Mouse (Mus musculus) intestine, embryonic 14.5 days (tissue): ENCODE measurements around the gene Eif2ak4. TPM values are rescaled to one million over a fixed set of nuclear protein-coding genes. Genes with fewer than 3 reads are reported as not detected.
A peak's percentile ranks its signal among the peaks of the same experiment; 100 is the strongest.

Experiments used
- ATAC-seq: fragments of 200-750 bp; cut with Nextera tagmentation; replicated peaks from 2 replicates; pipeline ENCODE4 v1.8.0; 2017; ENCODE audit warnings: low read depth, moderate number of reproducible peaks, moderate TSS enrichment, moderate library complexity; ENCODE audit not compliant: low FRiP score, low TSS enrichment
- DNase-seq: peaks from one replicate; pipeline ENCODE4 v3.0.0-alpha.2; 2018; ENCODE audit warnings: low spot score
- H3K27ac ChIP-seq: fragments of 300-500 bp; sonication (generic); 2 replicates; pipeline ENCODE4 v1.5.1; 2014; ENCODE audit warnings: low read depth, mild to moderate bottlenecking, control low read depth
- H3K27me3 ChIP-seq: fragments of 300-500 bp; sonication (generic); replicated peaks from 2 replicates; pipeline ENCODE4 v1.6.1; 2014; ENCODE audit warnings: low read length, control low read depth; ENCODE audit not compliant: control insufficient read depth, insufficient read depth
- H3K36me3 ChIP-seq: fragments of 300-500 bp; sonication (generic); 2 replicates; pipeline ENCODE4 v1.6.1; 2014; ENCODE audit warnings: low read length, control low read depth; ENCODE audit not compliant: control insufficient read depth, insufficient read depth
- H3K4me1 ChIP-seq: fragments of 300-500 bp; sonication (generic); replicated peaks from 2 replicates; pipeline ENCODE4 v1.6.1; 2014; ENCODE audit warnings: low read length, control low read depth, mixed read lengths; ENCODE audit not compliant: control insufficient read depth, insufficient read depth
- H3K4me2 ChIP-seq: fragments of 300-500 bp; sonication (generic); 2 replicates; pipeline ENCODE4 v1.6.1; 2014; ENCODE audit warnings: low read length
- H3K4me3 ChIP-seq: fragments of 300-500 bp; sonication (generic); 2 replicates; pipeline ENCODE4 v1.5.1; 2014; ENCODE audit warnings: low read depth, low read length, control low read depth, mixed read lengths
- H3K9ac ChIP-seq: fragments of 300-500 bp; sonication (generic); 2 replicates; pipeline ENCODE4 v1.6.1; 2014; ENCODE audit warnings: mild to moderate bottlenecking, low read length
- H3K9me3 ChIP-seq: fragments of 300-500 bp; sonication (generic); 2 replicates; pipeline ENCODE4 v1.6.1; 2016; ENCODE audit warnings: low read length, control low read depth; ENCODE audit not compliant: control insufficient read depth
- WGBS: fragments of 180-500 bp; shearing (Covaris S2); extraction: QIAGEN DNeasy Blood & Tissue Kit; methylation state at CpG from one replicate; pipeline ENCODE4 v1.1.7; 2014; 5-methylcytosine and 5-hydroxymethylcytosine counted together
- polyA plus RNA-seq: library from polyadenylated mRNA; unstranded; fragments of >200 nt; fragmentation: Nextera tagmentation; extraction: Ambion mirVana; gene quantifications from 2 replicates; pipeline ENCODE4 v1.2.1, GENCODE M21; 2014

The Eif2ak4 gene
- polyA plus RNA-seq, 1 experiment from 2014 or later: 14.0 TPM

GRCm38 (mm10) chr2:118463480-118463879 is 75.1 kb downstream of the Eif2ak4 start:
- H3K9ac ChIP-seq: no peak overlapping the region
- ATAC-seq (no peak), DNase-seq (no peak)
- no peaks in the 10 kb centered on the region for H3K4me1 ChIP-seq
- H3K4me3 ChIP-seq: no peak overlapping the region
- peaks cover 69% of the 10 kb centered on the region for H3K36me3 ChIP-seq
- no peaks in the 10 kb centered on the region for H3K27me3 ChIP-seq
- H3K4me2 ChIP-seq: no peak overlapping the region
- 93% methylated on average over 5 of the region's 5 CpGs for WGBS
- H3K9me3 ChIP-seq: no peaks in the 10 kb centered on the region
- no peak overlapping the region for H3K27ac ChIP-seq

GRCm38 (mm10) chr2:118464450-118464849 is 76.0 kb downstream of the Eif2ak4 start:
- no peaks in the 10 kb centered on the region for H3K4me1 ChIP-seq
- 86% methylated on average over 3 of the region's 3 CpGs for WGBS
- H3K36me3 ChIP-seq: peaks cover 79% of the 10 kb centered on the region
- DNase-seq (no peak), ATAC-seq (no peak)
- H3K4me2 ChIP-seq: no peak overlapping the region
- no peaks in the 10 kb centered on the region for H3K27me3 ChIP-seq
- H3K9me3 ChIP-seq: no peaks in the 10 kb centered on the region
- H3K27ac ChIP-seq: no peak overlapping the region
- no peak overlapping the region for H3K9ac ChIP-seq
- no peak overlapping the region for H3K4me3 ChIP-seq

- H3K4me2 ChIP-seq: no peak overlapping the region
- no peak for DNase-seq
- no peak for ATAC-seq
- no peak overlapping the region for H3K9ac ChIP-seq
- no peaks in the 10 kb centered on the region for H3K27me3 ChIP-seq
- H3K36me3 ChIP-seq: peaks cover 83% of the 10 kb centered on the region
- H3K4me3 ChIP-seq: no peak overlapping the region
- H3K4me1 ChIP-seq: no peaks in the 10 kb centered on the region
- H3K27ac ChIP-seq: no peak overlapping the region
- no peaks in the 10 kb centered on the region for H3K9me3 ChIP-seq
- 75% methylated on average over 2 of the region's 2 CpGs for WGBS
Measured at GRCm38 (mm10) chr2:118465894-118466293, 77.5 kb downstream of the Eif2ak4 start.

- no peak for ATAC-seq
Measured at GRCm38 (mm10) chr2:118466601-118467000, 78.2 kb downstream of the Eif2ak4 start.

GRCm38 (mm10) chr2:118468354-118468753 is 79.9 kb downstream of the Eif2ak4 start:
- Histone ChIP-seq H3K36me3 (peaks cover 91% of the 10 kb centered on the region), H3K4me2 (no peak overlapping the region)

More at GRCm38 (mm10) chr2:118466601-118467000, 78.2 kb downstream of the Eif2ak4 start:
- Histone ChIP-seq H3K9ac (no peak overlapping the region), H3K4me1 (no peaks in the 10 kb centered on the region), H3K27ac (no peak overlapping the region), H3K9me3 (no peaks in the 10 kb centered on the region), H3K27me3 (no peaks in the 10 kb centered on the region), H3K36me3 (peaks cover 89% of the 10 kb centered on the region), H3K4me2 (no peak overlapping the region), H3K4me3 (no peak overlapping the region)
- WGBS: 61% methylated on average over 1 of the region's 1 CpGs
- no peak for DNase-seq

GRCm38 (mm10) chr2:118478833-118479549 is 90.6 kb downstream of the Eif2ak4 start:
- Histone ChIP-seq H3K4me3 (peak overlapping the region; percentile 84), H3K4me1 (peaks cover 9% of the 10 kb centered on the region), H3K27me3 (no peaks in the 10 kb centered on the region), H3K9ac (peak overlapping the region; percentile 77), H3K9me3 (no peaks in the 10 kb centered on the region), H3K36me3 (peaks cover 35% of the 10 kb centered on the region), H3K4me2 (peak overlapping the region; percentile 53), H3K27ac (peak overlapping the region; percentile 77)
- 2% methylated on average over 44 of the region's 52 CpGs for WGBS
- ATAC-seq (peak; percentile 10), DNase-seq (peak; percentile 66)

More at GRCm38 (mm10) chr2:118468354-118468753, 79.9 kb downstream of the Eif2ak4 start:
- ATAC-seq (no peak), DNase-seq (no peak)
- H3K9ac ChIP-seq: no peak overlapping the region
- H3K9me3 ChIP-seq: no peaks in the 10 kb centered on the region
- H3K27me3 ChIP-seq: no peaks in the 10 kb centered on the region
- no peaks in the 10 kb centered on the region for H3K4me1 ChIP-seq
- H3K4me3 ChIP-seq: no peak overlapping the region
- H3K27ac ChIP-seq: no peak overlapping the region

- Histone ChIP-seq H3K9ac (peak within 1 kb of the TSS; percentile 77), H3K9me3 (no peaks in the 10 kb centered on the region), H3K4me2 (peak within 1 kb of the TSS; percentile 53), H3K36me3 (peaks cover 29% of the 10 kb centered on the region), H3K4me1 (peaks cover 9% of the 10 kb centered on the region), H3K27me3 (no peaks in the 10 kb centered on the region), H3K4me3 (peak within 1 kb of the TSS; percentile 84), H3K27ac (peak within 1 kb of the TSS; percentile 79)
- under 1% methylated on average over 35 of the region's 35 CpGs for WGBS
- DNase-seq (peak; percentile 93), ATAC-seq (peak; percentile 94)
Measured at GRCm38 (mm10) chr2:118479550-118479909, 91.1 kb downstream of the Eif2ak4 start, which contains the start of gene Srp14. Gene Srp14, minus strand, starts transcription at chr2:118479711.

GRCm38 (mm10) chr2:118480886-118481285 is 92.5 kb downstream of the Eif2ak4 start:
- Histone ChIP-seq H3K36me3 (peaks cover 16% of the 10 kb centered on the region), H3K9ac (no peak overlapping the region), H3K9me3 (no peaks in the 10 kb centered on the region), H3K4me3 (no peak overlapping the region), H3K4me1 (peaks cover 9% of the 10 kb centered on the region), H3K27ac (no peak overlapping the region), H3K27me3 (no peaks in the 10 kb centered on the region), H3K4me2 (no peak overlapping the region)
- ATAC-seq (no peak), DNase-seq (no peak)
- 89% methylated on average over 7 of the region's 7 CpGs for WGBS

- H3K27ac ChIP-seq: no peak overlapping the region
- H3K4me3 ChIP-seq: no peak overlapping the region
- no peaks in the 10 kb centered on the region for H3K27me3 ChIP-seq
- ATAC-seq: no peak
- H3K9me3 ChIP-seq: no peaks in the 10 kb centered on the region
- no peak for DNase-seq
- peaks cover 7% of the 10 kb centered on the region for H3K4me1 ChIP-seq
- H3K9ac ChIP-seq: no peak overlapping the region
- no peaks in the 10 kb centered on the region for H3K36me3 ChIP-seq
- WGBS: 81% methylated on average over 5 of the region's 5 CpGs
- H3K4me2 ChIP-seq: no peak overlapping the region
Measured at GRCm38 (mm10) chr2:118483032-118483431, 94.6 kb downstream of the Eif2ak4 start.
